8 mouse cellular contexts compared by ENCODE assay signal in the genomic region with DNA sequence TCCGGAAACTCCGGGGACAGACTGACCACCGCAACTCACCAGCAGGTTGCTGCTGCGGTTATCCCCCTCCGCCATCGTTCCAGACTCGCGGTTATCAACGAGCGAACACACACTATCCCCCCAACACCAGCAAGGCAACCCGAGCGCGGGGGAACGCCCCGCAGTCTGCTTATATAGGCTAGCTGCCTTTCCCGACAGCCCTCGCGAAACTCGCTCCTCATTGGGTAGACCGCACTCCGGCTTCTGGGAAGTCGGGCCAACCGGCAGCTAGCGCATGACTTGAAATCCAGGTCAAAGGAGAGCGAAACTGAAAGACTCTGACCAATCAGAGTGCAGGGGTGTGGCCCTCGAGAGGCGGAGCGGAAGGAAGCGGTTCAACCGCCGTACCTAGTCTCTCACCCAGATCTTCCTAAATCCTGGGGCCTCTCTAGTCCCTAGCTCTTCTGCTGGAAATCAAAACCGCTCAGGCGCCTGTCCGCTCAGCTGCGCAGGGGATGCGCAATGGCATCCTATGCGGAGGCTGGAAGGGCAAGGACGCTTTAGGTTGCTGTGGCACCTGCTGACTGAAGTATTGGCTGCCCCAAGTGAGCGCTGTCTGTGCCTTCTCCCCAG. TPM values are rescaled to one million over a fixed set of nuclear protein-coding genes. Genes with fewer than 3 reads are reported as not detected.
A peak's percentile ranks its signal among the peaks of the same experiment; 100 is the strongest.
DNase-seq lines count a peak whose midpoint lies in the region; ATAC-seq lines count a peak whose summit lies in the region.

A gene (minus strand): TSS at position 233 of the 612 bp plus-strand sequence.

- peaks cover 32% of the 10 kb centered on the region for H3K4me1 ChIP-seq in hindbrain, embryonic 12.5 days

- peak within 1 kb of the TSS; percentile 66 for H3K4me2 ChIP-seq in hindbrain, embryonic 12.5 days (replicated peaks)

- H3K9ac ChIP-seq in hindbrain, embryonic 12.5 days, result peak within 1 kb of the TSS; percentile 89

- peak within 1 kb of the TSS; percentile 90 for H3K27ac ChIP-seq in hindbrain, embryonic 12.5 days

- ATAC-seq in hindbrain, embryonic 12.5 days (ENCODE audit: low FRiP score), result peak; percentile 99

- WGBS in hindbrain, embryonic 12.5 days, result under 1% methylated on average over 39 of the region's 39 CpGs

- DNase-seq in NIH3T3 (ENCODE audit: low read depth), result peak; percentile 74
- DNase-seq in cerebellum, postnatal 10 days, result peak; percentile 97 to 98
- DNase-seq in frontal cortex, postnatal 10 days (ENCODE audit: low spot score in 2 of 2), result peak; percentile 96
- peak; percentile 93 to 98 for DNase-seq in layer of hippocampus, postnatal 14 days (ENCODE audit: low spot score in 2 of 2)
- DNase-seq in lung, postnatal 14 days, result peak; percentile 96
- peak; percentile 90 for DNase-seq in retina, adult 2 months (ENCODE audit: low read depth, low spot score)
- peak; percentile 96 to 99 for DNase-seq in thymus, postnatal 36 days

- peaks cover 15% of the 10 kb centered on the region for H3K36me3 ChIP-seq in hindbrain, embryonic 12.5 days

- H3K9me3 ChIP-seq in hindbrain, embryonic 12.5 days (replicated peaks), result no peaks in the 10 kb centered on the region

- no peaks in the 10 kb centered on the region for H3K27me3 ChIP-seq in hindbrain, embryonic 12.5 days

- H3K4me3 ChIP-seq in hindbrain, embryonic 12.5 days, result peak within 1 kb of the TSS; percentile 86

RNA-seq across cellular contexts. Expression of the gene that starts here (rescaled TPM):
- 478 and 481 TPM in 2 replicates for polyA plus RNA-seq in hindbrain, embryonic 12.5 days (2016; fragmentation: Nextera tagmentation; extraction: Ambion mirVana)
- total RNA-seq in layer of hippocampus, postnatal 14 days (2021), result 100 to 1,000 TPM; 255 to 263 TPM

Comparison
In these comparisons a context has a peak if more than half of its experiments do, and no peak if none do; other contexts are left out.
1. Peak in every context shown above with its lines: DNase-seq, ATAC-seq, H3K4me3 ChIP-seq and H3K27ac ChIP-seq.